Mouse (Mus musculus): Measurements from ENCODE around the gene Ift122.

Ift122 gene

GRCm38 (mm10) chr6:115926416-115926815 lies 73.1 kb downstream of the Ift122 start:
- DNase-seq (ENCODE audit: low spot score) = no peak

GRCm38 (mm10) chr6:115927292-115928242 lies 74.3 kb downstream of the Ift122 start:
- DNase-seq (ENCODE audit: low spot score) = no peak

GRCm38 (mm10) chr6:115930018-115930417 lies 76.7 kb downstream of the Ift122 start:
- no peak for DNase-seq (ENCODE audit: low spot score)

GRCm38 (mm10) chr6:115931639-115932038 lies 78.4 kb downstream of the Ift122 start, which contains the start of gene Rho:
Gene Rho (plus strand): TSS chr6:115931748.
- no peak for DNase-seq (ENCODE audit: low spot score)

GRCm38 (mm10) chr6:115932391-115932790 lies 79.1 kb downstream of the Ift122 start:
- no peak for DNase-seq (ENCODE audit: low spot score)

GRCm38 (mm10) chr6:115935544-115935943 lies 82.3 kb downstream of the Ift122 start:
- no peak for DNase-seq (ENCODE audit: low spot score)

- DNase-seq (ENCODE audit: low spot score) = no peak
Observed at GRCm38 (mm10) chr6:115938011-115938410, 84.7 kb downstream of the Ift122 start.

GRCm38 (mm10) chr6:115938798-115939197 lies 85.5 kb downstream of the Ift122 start:
- DNase-seq (ENCODE audit: low spot score) = no peak

GRCm38 (mm10) chr6:115940603-115941002 lies 87.3 kb downstream of the Ift122 start:
- DNase-seq (ENCODE audit: low spot score) = no peak

GRCm38 (mm10) chr6:115941128-115941527 lies 87.9 kb downstream of the Ift122 start:
- peak; percentile 64 for DNase-seq (ENCODE audit: low spot score)

GRCm38 (mm10) chr6:115943498-115944427 lies 90.5 kb downstream of the Ift122 start:
- DNase-seq (ENCODE audit: low spot score) = no peak

- DNase-seq (ENCODE audit: low spot score) = no peak
Observed at GRCm38 (mm10) chr6:115944638-115945037, 91.4 kb downstream of the Ift122 start, which contains the start of gene H1foo. Gene H1foo (plus strand): TSS chr6:115944938.

- no peak for DNase-seq (ENCODE audit: low spot score)
Observed at GRCm38 (mm10) chr6:115945633-115946032, 92.4 kb downstream of the Ift122 start.

GRCm38 (mm10) chr6:115946389-115946788 lies 93.1 kb downstream of the Ift122 start:
- DNase-seq (ENCODE audit: low spot score) = no peak

- DNase-seq (ENCODE audit: low spot score) = no peak
Observed at GRCm38 (mm10) chr6:115954506-115955074, 101.3 kb downstream of the Ift122 start.

- DNase-seq (ENCODE audit: low spot score) = no peak
Observed at GRCm38 (mm10) chr6:115955169-115955568, 101.9 kb downstream of the Ift122 start.

GRCm38 (mm10) chr6:115955664-115956063 lies 102.4 kb downstream of the Ift122 start:
- DNase-seq (ENCODE audit: low spot score) = no peak

- DNase-seq (ENCODE audit: low spot score) = no peak
Observed at GRCm38 (mm10) chr6:115956418-115956921, 103.2 kb downstream of the Ift122 start.

- DNase-seq (ENCODE audit: low spot score) = peak; percentile 46
Observed at GRCm38 (mm10) chr6:115956922-115957601, 103.8 kb downstream of the Ift122 start.

- no peak for DNase-seq (ENCODE audit: low spot score)
Observed at GRCm38 (mm10) chr6:115957681-115958080, 104.4 kb downstream of the Ift122 start.

GRCm38 (mm10) chr6:115958445-115958844 lies 105.2 kb downstream of the Ift122 start:
- DNase-seq (ENCODE audit: low spot score) = no peak

All from embryo, embryonic 10 days (tissue).